Mouse (Mus musculus): ENCODE results near the gene AW551984. TPM values are rescaled to one million over a fixed set of nuclear protein-coding genes. Genes with fewer than 3 reads are reported as not detected.

Gene AW551984
- 0.11 TPM for polyA plus RNA-seq (2015; fragmentation: Illumina TruSeq; extraction: RNeasy Lipid Tissue Mini Kit (QIAGEN cat#74804); ENCODE audit: insufficient read depth, low replicate concordance)

DNA sequence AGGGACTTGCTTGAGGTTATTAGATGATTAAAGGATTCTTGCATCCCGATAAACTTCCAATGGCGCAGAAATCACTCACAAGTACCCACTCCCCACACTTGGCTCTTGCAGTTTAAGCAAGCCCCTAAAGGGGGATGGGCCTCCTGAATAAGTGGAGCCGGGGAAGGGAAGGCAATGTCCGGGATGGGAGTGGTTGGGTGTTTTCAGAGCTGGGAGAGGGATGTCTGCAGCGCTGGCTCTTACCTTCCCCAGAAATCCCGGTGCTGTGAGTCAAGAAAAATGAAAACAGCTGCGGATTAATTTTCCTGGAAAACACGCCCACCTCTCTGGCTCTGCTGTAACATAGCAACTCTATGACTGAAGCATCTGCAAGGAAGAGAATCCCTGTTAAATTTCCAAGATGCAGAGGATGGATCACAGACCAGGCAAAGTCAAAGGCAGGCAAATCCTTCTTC, at the start of gene AW551984:
Gene AW551984 (minus strand): TSS at position 405 of the 455 bp plus-strand sequence.

DNA sequence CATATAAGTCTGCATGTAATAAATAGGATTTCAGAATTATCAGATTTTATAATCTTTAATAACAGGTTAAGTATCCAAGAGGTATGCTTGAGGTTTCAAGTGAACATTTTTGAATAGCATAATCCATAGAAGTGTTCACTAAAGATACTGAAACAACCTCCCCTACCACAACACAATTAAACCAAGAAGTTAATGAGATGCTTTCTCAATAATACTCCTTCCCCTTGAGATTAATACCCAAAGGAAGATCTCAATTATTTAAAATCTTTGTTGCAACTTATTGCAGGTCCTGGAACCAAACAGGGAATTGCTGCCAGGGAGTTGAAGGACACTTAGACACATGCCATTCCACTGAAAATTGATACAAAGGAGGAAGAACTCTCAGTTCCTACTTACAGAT, 40.6 kb upstream of the AW551984 start, which contains the start of gene Olfr961:
Gene Olfr961 (plus strand): TSS at position 301 of the 400 bp plus-strand sequence.

DNA sequence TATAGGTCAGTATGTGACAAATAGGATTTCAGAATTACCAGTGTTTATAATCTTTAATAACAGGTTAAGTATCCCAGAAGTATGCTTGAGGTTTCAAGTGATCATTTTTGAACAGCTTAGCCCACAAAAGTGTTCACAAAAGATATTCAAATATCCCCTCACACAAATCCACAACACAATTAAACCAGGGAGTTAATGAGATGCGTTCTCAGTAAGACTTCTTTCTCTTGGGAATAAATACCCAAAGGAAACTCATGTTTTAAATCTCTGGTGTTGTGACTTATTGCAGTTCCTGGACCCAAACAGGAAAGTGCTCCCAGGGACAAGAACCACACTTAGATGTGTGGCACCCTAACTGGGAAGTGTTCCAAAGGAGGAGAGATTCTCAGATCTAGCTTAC, 16.9 kb upstream of the AW551984 start, which contains the start of gene Olfr960:
Gene Olfr960 (plus strand): TSS at position 301 of the 400 bp plus-strand sequence.

DNA sequence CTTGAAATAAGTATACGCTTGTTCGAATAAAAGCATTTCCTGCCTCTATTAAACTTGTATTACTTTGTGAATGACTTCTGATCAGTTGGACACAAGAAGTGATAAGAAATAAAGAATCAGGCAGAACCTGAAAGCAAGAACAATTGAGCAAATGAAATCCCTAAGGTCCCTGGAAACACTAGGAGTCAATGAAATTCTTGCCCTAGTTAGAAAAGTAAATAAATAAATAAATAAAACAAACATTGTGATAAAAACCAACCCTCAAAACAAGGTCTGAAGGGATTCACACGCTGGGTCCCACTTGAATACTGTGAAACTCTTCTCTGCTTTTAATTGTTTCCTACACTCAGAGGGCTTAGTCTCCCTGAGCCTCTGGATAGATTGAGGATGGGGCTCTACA, 6.2 kb upstream of the AW551984 start, which contains the start of gene Olfr148:
Gene Olfr148 (plus strand): TSS at position 301 of the 400 bp plus-strand sequence.

DNA sequence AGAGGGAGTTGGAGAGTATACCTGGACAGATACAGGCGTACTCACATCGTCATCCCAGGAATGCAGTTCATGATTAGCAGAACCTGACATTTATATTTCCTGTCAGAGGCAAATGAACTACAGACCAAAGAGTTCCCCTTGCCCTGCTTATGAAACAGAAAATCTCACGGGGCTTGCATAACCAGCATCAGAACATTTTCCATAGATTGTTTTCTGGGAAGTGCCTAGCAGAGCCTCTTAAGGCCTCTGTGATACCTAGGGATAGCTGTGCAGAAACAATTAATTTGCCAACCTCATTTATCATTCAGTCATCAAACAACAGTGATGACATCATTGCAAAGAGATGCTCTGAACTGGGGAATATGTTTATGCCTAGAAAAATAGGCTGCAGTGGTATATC, 28.7 kb downstream of the AW551984 start, which contains the start of gene Olfr959:
Gene Olfr959 (minus strand): TSS at position 101 of the 400 bp plus-strand sequence.

DNA sequence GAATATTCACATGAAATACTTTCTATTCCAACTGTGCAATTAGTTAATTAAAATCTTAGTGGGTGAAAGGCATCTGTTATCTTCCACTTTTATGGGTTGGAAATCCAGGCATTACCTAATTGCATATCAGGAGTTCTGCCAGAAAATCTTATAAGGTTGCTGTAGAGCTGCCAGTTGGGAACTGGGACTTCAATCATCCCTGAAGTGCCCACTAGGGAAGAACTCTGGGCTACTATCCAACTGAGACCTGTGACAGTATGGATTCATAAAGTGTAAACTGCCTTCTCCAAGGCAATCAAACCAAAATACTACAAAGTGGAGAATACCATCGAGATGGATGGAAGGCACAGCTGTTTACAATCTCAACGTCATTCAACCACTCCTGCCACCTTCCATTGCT, 50.3 kb downstream of the AW551984 start, which contains the start of gene Olfr958:
Gene Olfr958 (minus strand): TSS at position 109 of the 400 bp plus-strand sequence.

Other genes with a start within 250 kb of the AW551984 start
- not detected for gene Olfr951, start 217.0 kb downstream of the AW551984 start, polyA plus RNA-seq (2015; fragmentation: Illumina TruSeq; extraction: RNeasy Lipid Tissue Mini Kit (QIAGEN cat#74804); ENCODE audit: insufficient read depth, low replicate concordance)
- gene Olfr952, start 177.3 kb downstream of the AW551984 start, polyA plus RNA-seq (2015; fragmentation: Illumina TruSeq; extraction: RNeasy Lipid Tissue Mini Kit (QIAGEN cat#74804); ENCODE audit: insufficient read depth, low replicate concordance) = not detected
- gene Olfr954, start 147.7 kb downstream of the AW551984 start, polyA plus RNA-seq (2015; fragmentation: Illumina TruSeq; extraction: RNeasy Lipid Tissue Mini Kit (QIAGEN cat#74804); ENCODE audit: insufficient read depth, low replicate concordance) = not detected
- not detected for gene Olfr955, start 132.5 kb downstream of the AW551984 start, polyA plus RNA-seq (2015; fragmentation: Illumina TruSeq; extraction: RNeasy Lipid Tissue Mini Kit (QIAGEN cat#74804); ENCODE audit: insufficient read depth, low replicate concordance)
- gene Olfr44, start 110.4 kb downstream of the AW551984 start, polyA plus RNA-seq (2015; fragmentation: Illumina TruSeq; extraction: RNeasy Lipid Tissue Mini Kit (QIAGEN cat#74804); ENCODE audit: insufficient read depth, low replicate concordance) = not detected
- not detected for gene Olfr957, start 88.6 kb downstream of the AW551984 start, polyA plus RNA-seq (2015; fragmentation: Illumina TruSeq; extraction: RNeasy Lipid Tissue Mini Kit (QIAGEN cat#74804); ENCODE audit: insufficient read depth, low replicate concordance)
- gene Olfr958, start 50.3 kb downstream of the AW551984 start, polyA plus RNA-seq (2015; fragmentation: Illumina TruSeq; extraction: RNeasy Lipid Tissue Mini Kit (QIAGEN cat#74804); ENCODE audit: insufficient read depth, low replicate concordance) = not detected
- not detected for gene Olfr959, start 28.8 kb downstream of the AW551984 start, polyA plus RNA-seq (2015; fragmentation: Illumina TruSeq; extraction: RNeasy Lipid Tissue Mini Kit (QIAGEN cat#74804); ENCODE audit: insufficient read depth, low replicate concordance)
- not detected for gene Olfr148, start 6.3 kb upstream of the AW551984 start, polyA plus RNA-seq (2015; fragmentation: Illumina TruSeq; extraction: RNeasy Lipid Tissue Mini Kit (QIAGEN cat#74804); ENCODE audit: insufficient read depth, low replicate concordance)
- not detected for gene Olfr960, start 17.0 kb upstream of the AW551984 start, polyA plus RNA-seq (2015; fragmentation: Illumina TruSeq; extraction: RNeasy Lipid Tissue Mini Kit (QIAGEN cat#74804); ENCODE audit: insufficient read depth, low replicate concordance)
- not detected for gene Olfr961, start 40.7 kb upstream of the AW551984 start, polyA plus RNA-seq (2015; fragmentation: Illumina TruSeq; extraction: RNeasy Lipid Tissue Mini Kit (QIAGEN cat#74804); ENCODE audit: insufficient read depth, low replicate concordance)
- gene Olfr963, start 62.8 kb upstream of the AW551984 start, polyA plus RNA-seq (2015; fragmentation: Illumina TruSeq; extraction: RNeasy Lipid Tissue Mini Kit (QIAGEN cat#74804); ENCODE audit: insufficient read depth, low replicate concordance) = not detected
- not detected for gene Olfr149, start 102.7 kb upstream of the AW551984 start, polyA plus RNA-seq (2015; fragmentation: Illumina TruSeq; extraction: RNeasy Lipid Tissue Mini Kit (QIAGEN cat#74804); ENCODE audit: insufficient read depth, low replicate concordance)
- gene Olfr965, start 107.0 kb upstream of the AW551984 start, polyA plus RNA-seq (2015; fragmentation: Illumina TruSeq; extraction: RNeasy Lipid Tissue Mini Kit (QIAGEN cat#74804); ENCODE audit: insufficient read depth, low replicate concordance) = not detected
- not detected for gene Olfr150, start 126.6 kb upstream of the AW551984 start, polyA plus RNA-seq (2015; fragmentation: Illumina TruSeq; extraction: RNeasy Lipid Tissue Mini Kit (QIAGEN cat#74804); ENCODE audit: insufficient read depth, low replicate concordance)
- not detected for gene Olfr967, start 141.8 kb upstream of the AW551984 start, polyA plus RNA-seq (2015; fragmentation: Illumina TruSeq; extraction: RNeasy Lipid Tissue Mini Kit (QIAGEN cat#74804); ENCODE audit: insufficient read depth, low replicate concordance)
- not detected for gene Olfr968, start 178.8 kb upstream of the AW551984 start, polyA plus RNA-seq (2015; fragmentation: Illumina TruSeq; extraction: RNeasy Lipid Tissue Mini Kit (QIAGEN cat#74804); ENCODE audit: insufficient read depth, low replicate concordance)
- not detected for gene Olfr969, start 186.5 kb upstream of the AW551984 start, polyA plus RNA-seq (2015; fragmentation: Illumina TruSeq; extraction: RNeasy Lipid Tissue Mini Kit (QIAGEN cat#74804); ENCODE audit: insufficient read depth, low replicate concordance)
- gene Olfr970, start 204.5 kb upstream of the AW551984 start, polyA plus RNA-seq (2015; fragmentation: Illumina TruSeq; extraction: RNeasy Lipid Tissue Mini Kit (QIAGEN cat#74804); ENCODE audit: insufficient read depth, low replicate concordance) = not detected
- gene Olfr971, start 232.5 kb upstream of the AW551984 start, polyA plus RNA-seq (2015; fragmentation: Illumina TruSeq; extraction: RNeasy Lipid Tissue Mini Kit (QIAGEN cat#74804); ENCODE audit: insufficient read depth, low replicate concordance) = not detected

Data from spleen, adult 10 weeks (tissue).